Mouse (Mus musculus) common myeloid progenitor, adult 5-6 weeks (primary cell): Measurements from ENCODE around the gene Trp53rka. TPM values are rescaled to one million over a fixed set of nuclear protein-coding genes. Genes with fewer than 3 reads are reported as not detected.

Experiments used
- total RNA-seq: library from RNA; stranded (forward); fragments of 200-1000, 187-1606 nt; gene quantifications from 2 replicates; pipeline ENCODE4 v1.2.3, GENCODE M21; 2017

Trp53rka gene
- total RNA-seq, 1 experiment from 2014 or later = 12.4 TPM

Other genes with a start within 250 kb of the Trp53rka start
- gene Slc35c2, start 205.5 kb downstream of the Trp53rka start, total RNA-seq = 34.9 and 47.0 TPM in 2 replicates
- 17.4 and 29.7 TPM in 2 replicates for gene Elmo2, start 166.8 kb downstream of the Trp53rka start, total RNA-seq
- not detected in 2 replicates for gene Zfp663, start 124.6 kb downstream of the Trp53rka start, total RNA-seq
- gene Zfp334, start 105.1 kb downstream of the Trp53rka start, total RNA-seq = not detected in 2 replicates
- not detected in 2 replicates for gene Ocstamp, start 92.9 kb downstream of the Trp53rka start, total RNA-seq
- not detected in 2 replicates for gene Slc13a3, start 20.1 kb downstream of the Trp53rka start, total RNA-seq
- 0.15 and 0.64 TPM in 2 replicates for gene Slc2a10, start 10.5 kb upstream of the Trp53rka start, total RNA-seq
- 15.0 and 24.9 TPM in 2 replicates for gene Eya2, start 101.7 kb upstream of the Trp53rka start, total RNA-seq